Mouse (Mus musculus) embryo, embryonic 11.5 days (tissue): ENCODE measurements around the gene Kif13a.
A peak's percentile ranks its signal among the peaks of the same experiment; 100 is the strongest.

Source experiments
- DNase-seq: peaks from one replicate; pipeline ENCODE4 v3.0.0-alpha.2; 2012; ENCODE audit warnings: low read depth, low spot score

Kif13a gene

DNA sequence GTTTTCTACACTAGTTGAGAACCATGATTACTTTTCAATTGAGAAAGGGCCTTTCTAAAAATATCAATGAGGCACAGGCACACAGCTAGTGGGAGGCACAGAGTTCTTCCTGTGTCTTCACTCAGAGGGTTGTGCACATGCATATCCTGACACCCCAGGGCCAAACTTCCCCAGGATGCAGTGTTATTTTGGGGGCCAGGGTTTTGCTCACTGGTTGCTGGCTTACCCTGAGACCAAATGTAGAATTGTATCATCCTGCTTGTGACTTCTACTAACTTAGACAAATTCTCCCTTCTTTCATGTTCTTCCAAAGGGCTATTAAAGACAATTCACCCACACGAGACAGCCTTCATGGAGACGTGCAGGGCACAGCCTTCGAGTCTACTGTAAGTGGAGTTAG is 45.7 kb downstream of the Kif13a start:
- no peak for DNase-seq

DNA sequence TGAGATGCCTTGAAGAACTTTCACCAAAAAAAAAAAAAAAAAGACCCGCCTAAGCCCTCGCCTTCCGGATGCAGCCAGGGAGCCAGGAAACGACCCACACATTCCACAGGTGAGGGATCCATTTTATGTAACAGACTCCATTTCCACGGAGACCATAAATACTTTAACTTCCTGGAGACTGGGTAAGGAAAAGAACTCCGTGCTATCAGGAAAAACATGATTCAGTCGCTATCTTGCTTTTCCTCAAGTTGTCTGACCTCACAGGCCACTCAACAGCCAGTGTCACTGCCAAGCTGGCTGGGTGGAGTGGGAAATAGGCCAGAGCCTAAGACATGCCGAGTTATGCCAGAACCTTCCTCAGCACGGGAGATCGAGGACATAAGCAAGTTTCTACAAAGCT is 46.3 kb downstream of the Kif13a start:
- no peak for DNase-seq

DNA sequence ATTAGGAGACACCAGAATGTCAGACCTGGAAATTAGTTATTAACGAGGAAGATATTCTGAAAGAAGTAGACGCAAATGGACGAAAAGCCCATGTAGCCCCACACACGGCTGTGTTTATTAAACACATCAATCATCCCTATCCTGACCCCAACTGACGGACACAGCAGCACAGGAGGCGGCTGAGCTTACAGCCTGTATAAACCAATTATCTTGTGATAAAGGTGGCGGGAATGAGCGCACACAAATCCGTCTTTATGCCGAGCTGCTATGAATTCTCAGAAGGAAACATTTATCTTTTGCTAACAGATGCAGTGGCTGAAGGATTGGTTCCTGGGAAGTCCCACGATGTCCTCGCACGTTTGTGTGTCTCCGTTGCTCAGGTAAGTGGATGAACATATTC is 48.9 kb downstream of the Kif13a start:
- no peak for DNase-seq

DNA sequence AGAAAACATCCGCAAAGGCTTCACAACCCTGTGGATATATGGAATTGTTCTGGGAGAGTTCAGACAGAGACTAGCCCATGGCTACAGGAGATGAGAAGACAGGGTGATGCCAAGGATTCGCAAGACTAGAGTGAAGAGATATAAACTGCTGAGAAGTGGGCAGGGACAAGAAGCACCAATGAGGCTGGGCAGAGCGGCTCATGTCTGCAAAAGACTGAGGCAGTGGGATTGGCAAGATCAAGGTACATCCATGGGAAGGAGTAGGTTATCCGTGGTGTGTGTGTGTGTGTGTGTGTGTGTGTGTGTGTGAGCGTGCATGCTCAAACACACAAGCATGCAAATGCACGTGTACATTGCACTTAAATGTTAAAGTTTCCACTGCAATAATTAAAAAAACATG is 49.4 kb downstream of the Kif13a start:
- DNase-seq, result no peak

DNA sequence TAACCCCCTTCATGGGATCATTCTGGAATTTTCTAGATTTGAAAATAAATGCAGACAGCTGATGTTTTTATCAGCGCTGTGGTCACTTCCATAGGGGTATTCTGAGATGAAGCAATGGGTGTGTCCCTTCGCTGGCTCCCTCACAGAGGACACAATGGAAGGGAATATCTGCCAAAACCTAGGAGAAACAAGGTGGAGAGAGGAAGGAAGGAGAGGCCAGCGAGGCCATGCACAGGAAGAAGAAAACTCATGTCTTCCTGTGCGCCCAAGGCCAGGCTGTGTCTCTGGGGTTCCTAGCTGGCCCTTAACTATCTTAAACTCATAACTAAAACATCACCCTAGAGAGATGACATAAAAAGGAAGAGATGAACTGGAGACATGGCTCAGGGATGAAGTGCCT is 52.6 kb downstream of the Kif13a start:
- no peak for DNase-seq

DNA sequence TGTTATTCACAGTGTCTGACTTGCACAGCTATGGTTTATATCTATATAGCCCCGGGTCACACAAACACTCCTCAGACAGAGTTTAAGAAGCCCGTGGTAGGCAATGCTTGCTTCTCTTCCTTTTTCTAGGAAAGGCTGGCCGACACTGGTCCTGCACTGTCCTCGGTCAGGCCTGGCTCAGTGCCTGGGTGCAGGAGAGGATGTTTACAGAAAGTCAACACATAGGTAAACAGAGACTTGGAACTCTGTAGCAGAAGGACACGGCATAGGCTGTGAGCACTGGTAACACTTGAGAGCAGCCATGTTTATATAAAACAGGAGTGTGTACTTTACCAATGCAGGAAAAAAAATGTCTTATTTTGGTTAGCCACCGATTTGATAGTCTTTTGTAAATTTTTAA is 54.3 kb downstream of the Kif13a start:
- no peak for DNase-seq

DNA sequence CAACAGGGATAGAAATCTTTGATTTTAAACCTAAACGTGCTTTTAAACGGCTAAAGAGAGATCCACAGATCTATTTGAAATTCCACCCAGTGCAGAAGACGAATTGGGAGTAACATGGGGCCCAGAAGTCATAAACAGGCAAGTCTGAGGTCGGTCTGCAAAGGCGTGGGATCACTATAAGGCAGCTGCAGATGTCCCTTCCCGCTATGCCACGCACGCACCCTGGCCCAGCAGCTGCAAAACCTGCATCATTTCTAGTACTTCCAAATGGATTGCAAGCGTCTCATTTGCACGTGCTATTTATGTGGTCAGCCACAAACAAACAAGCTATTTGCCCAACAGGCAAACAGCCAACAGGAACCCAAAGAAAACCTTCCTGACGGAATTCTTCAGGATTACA is 56.9 kb downstream of the Kif13a start:
- DNase-seq, result no peak

DNA sequence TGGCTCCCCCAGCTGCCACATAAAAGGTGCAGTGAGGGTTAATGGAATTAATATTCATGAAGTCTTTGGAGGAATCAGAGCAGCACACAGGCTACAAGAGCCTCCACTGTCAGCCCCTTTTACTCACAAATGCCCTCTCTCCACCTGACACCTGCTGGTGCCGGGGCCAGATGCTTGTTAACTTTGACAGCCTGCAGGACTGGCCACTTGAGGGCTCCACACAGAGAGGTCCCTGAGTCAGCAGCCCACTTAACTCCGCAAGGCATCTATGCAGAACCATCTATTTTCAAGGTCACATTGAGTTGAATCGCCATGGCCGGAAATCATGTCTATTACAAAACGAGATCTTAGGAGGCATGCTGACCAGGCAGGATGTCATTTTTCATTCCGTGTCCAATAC is 57.5 kb downstream of the Kif13a start:
- no peak for DNase-seq

DNA sequence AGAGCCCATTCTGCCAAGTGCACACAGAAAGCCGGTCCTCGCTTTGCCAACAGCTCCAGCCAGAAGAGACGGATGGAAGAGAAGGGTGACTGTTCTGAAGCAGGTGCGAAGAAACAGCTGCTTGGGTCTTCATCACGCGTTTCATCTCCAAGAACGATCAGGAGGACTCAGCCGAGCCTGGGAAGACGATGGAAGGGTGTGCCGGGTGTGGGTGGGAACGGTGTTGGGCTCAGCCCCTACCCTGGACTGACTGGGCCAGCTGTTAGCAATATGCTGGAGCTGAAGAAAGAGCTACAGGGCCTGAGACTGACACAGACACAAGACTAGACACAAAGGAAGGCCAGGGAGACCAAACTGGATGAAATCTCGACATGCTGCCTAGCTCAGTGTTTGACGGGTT is 60.2 kb downstream of the Kif13a start:
- no peak for DNase-seq

DNA sequence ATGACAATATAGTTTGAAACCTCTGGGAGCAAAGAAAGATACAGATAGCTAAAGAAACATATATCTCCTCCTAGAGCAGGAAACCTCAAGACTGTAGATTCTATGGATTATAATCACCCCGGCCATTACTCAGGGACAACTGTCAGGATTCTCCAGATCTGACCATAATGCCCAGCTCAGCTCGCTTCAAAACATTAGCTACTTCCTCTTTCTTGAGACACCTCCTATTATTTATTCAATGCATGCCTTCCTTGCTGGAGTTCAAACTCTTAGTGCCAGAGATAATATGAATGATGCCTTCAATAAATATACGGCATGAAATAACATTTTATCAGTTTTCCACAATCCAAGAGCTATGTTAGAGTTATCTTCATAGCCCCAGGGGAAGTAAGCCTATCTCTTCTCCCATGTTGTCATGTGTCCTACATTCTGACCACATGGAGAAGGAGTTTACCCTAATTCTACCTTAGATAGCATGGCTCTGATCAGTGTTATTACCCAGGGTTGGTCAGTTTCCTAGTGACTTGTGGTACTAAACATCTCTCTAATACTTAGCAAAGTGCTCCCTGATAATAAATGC is 66.4 kb downstream of the Kif13a start:
- no peak for DNase-seq

DNA sequence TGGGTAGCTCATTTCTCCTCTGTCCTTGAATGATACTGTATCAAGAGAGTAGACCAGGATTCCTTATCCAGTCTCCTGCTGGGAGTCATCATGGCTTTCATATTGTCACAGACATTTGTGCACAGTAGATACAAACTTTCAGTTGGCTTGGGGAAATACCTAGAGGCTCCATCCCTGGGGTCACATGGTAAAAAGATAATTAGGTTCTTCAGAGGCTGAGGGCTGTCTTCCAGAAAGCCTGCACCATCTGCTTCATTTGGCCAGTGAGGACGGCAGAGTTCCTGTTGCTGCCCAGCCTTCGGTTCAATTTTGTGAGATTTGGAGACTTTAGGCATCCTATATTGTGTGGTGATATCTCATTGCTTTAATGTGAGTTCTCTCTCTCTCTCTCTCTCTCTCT is 69.8 kb downstream of the Kif13a start:
- DNase-seq, result no peak

DNA sequence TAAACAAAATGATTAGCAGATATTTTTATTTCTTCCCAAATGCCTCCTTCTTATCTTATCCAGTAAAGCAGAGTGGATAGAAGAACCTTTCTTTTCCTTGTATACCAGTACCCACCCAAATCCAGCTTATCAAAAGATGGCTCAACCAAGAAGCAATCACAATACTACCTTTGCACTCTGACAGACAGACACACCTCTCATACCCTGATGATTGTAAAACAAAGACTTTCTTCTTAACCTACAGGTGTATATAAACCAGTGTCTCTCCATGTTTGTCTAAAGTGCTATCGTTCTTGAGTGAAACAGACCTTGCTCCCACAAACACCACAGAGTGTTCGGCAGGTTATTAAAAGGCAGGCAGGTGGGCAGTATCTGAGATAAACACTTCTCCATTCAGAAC is 70.5 kb downstream of the Kif13a start:
- no peak for DNase-seq

DNA sequence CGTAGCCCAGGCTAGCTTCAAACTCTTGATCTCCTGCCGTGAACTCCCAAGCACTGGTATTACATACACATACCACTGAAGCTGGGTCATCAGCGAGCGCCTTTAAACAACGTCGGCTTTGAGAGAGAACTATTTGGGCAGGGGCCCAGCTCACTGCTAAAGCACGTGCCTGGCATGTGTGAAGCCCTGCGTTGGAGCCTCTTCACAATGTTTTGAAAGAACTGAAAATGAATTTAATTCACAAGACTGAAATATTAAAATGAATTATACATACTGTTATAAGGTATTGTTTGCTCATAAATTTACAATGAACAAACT is 70.9 kb downstream of the Kif13a start:
- DNase-seq, result no peak

DNA sequence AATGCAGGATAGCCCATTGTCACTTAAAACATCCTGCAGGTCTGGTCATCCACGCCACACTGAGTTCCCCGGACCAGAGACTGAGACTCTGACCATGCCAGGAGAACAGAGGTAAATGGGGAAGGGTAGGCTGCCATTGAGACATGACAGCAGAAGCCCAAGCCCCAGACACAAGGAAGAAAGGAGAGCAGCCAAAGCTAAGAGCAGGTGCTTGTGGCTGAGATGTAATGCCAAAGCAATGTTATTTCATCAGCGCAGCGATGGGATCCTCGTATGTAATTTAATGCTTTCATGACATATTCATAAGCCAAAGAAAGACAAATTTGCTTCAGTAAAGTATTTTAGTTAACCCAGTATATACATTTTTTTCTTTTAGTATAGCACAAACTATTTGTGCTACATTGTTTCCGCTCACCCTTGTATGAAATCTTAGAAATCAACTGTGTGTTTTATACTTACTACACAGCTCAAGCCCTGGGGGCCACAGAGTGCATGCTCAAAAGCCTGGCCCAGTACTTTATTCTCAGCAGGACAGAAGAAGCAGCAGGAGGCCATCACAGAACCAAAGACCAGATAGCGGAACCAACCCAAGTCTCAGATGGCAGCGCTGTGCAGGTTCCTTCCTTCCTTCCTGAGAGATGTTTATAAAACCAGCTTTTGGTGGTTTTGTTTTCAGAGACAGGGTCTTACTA is 71.4 kb downstream of the Kif13a start:
- no peak for DNase-seq

DNA sequence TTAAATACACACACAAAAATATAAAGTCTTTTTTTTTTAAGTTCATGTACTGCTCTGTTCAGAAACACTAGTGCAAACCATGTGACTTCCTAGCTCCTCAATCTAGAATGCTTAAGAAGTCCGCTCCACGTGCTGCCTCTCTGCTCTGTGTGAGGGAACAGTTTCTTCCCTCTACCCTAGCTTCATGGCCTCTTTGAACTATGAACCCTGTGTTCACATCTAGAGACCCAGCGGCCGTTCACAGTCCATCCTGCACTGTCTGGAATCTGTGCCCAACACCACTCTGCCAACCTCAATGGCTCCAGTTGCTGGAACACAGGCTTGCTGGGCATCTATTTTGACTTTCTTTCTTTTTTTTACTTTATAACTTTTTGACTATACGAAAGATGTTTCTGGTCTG is 75.2 kb downstream of the Kif13a start:
- no peak for DNase-seq

DNA sequence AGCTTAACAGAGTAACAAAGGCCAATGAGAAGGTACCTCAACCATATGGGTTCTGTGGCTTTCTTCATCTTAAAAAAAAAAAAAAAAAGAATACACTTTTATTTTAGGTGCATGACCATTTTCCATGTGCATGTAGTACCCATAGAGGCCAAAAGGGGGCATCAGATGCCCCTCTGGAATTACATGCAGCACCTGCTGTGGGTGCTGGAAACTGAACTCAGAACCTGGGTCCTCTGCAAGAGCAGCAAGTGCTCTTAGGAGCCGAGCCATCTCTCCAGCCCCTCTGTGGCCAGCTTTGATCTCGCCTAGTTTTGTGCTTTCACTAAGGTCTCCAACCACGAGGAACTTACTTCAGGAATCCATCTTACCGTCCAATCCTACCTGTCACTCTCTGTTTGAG is 77.2 kb downstream of the Kif13a start:
- no peak for DNase-seq

DNA sequence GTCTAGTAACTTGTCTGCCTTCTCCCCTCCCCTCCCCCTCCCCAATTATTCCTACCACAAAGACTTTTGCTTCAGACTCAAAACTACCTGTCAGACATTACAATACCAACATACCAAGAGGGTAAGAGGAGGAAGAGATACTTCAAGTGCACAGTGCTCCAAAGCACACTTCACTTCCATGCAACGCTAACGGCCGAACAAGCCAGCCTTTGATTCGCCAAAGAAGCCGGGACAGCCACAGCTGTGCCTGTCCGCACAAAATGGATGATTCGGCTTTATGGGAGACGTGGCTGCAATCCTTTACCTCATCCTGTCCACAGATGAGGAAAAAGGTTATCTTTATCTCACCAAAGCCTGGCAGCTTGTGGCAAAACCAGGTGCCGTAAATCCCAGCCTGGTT is 84.2 kb downstream of the Kif13a start:
- no peak for DNase-seq

DNA sequence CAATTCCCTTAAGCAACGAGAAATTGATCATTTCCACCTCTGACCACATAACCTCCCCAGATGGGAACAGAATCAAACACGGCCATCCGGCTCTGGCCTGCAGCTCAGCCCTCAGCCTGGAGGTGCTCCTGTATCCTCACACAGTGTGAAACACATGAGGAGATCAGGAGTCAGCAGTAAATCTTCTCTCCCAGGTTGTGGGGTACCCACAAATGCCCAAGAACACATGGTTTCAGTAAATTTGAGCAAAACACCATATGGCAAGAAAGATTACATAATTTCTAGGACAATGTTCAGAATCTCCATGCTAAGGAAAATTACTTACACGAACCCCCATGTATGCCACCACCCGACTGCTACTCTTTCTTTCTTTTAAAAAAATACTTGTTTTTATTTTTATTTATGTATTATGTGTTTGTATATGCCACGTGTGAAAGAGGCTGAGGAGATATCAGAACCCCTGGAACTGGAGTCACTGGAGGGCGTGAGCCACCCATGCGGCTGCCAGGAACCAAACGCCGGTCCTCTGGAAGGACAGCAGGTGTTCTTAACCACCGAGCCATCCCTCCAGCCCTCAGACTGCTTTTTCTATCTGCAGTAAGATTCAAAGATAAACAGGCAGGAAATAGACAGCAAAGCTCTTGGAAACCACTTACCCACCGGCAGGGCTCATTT is 85.0 kb downstream of the Kif13a start:
- DNase-seq, result no peak

DNA sequence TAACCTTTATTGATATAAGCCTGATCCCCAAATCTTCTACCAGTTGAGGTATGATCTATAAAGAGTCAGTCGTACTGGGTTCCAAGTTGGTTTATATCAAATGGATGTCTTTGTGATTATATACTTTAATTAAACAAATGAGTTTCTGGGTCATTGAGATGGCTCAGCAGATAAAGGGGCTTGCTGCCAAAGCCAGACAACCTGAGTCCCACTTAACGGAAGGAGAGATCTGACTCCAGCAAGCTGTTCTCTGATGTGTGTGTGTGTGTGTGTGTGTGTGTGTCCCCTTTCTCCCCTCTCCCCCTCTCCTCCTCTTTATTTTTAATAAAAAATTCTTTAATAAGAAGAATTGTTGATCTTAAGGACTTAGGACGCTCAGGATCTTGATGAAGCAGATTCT is 86.0 kb downstream of the Kif13a start:
- DNase-seq, result no peak

DNA sequence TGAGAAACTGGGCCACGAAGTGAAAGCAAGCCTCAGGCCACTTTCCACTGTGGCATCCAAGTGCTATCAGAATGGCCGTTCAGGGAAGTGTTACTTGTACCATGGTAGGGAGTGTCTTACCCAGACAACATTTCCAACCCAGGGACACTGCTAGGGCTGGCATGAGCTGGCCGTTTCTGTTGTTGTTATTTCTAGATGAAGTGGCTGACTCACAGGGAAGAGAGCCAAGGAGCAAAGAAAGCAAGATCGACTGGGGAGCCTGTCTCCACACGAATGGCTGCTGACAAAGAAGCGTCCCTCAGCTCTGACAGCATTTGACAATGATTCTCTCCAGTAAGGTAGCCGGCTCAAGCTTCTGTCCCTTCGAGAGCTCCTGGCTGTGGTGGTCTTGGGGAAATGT is 87.5 kb downstream of the Kif13a start:
- no peak for DNase-seq

DNA sequence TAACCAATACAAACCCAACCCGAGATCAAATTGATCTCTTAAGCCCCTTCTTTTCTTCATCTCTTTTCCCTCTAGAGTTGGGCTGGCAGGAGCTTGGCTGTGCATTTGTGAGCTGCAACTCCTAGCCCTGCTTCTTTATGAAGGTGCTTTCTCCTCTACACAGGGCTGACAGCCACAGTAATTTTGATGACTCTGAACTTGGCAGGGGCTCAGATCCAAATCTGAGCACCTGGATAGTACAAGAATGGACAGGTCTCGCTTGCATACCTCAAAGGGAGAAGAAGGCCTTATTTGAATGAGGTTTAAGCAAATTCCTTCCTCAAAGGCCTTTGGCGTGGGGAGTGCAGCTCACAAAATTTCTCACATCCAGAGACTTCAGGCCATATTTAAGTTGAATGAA is 88.0 kb downstream of the Kif13a start:
- no peak for DNase-seq

DNA sequence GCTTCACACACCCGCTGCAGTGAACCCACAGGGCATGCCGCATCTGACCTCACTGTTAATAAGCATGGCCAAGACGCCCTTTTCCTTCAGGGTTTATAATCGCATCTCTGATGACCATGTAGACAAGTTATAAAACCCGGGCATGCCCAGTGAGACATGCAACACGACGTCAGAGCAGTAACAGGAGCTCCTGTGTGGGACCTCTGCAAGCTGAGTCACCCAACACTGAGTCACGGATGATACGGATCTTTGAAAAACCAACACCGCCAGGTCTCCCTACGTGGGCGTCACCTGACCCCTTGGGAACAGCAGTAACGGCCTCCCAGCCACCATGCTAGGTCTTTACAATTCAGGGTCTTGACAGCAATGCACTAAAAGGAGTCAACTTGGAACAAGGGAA is 89.0 kb downstream of the Kif13a start:
- no peak for DNase-seq

DNA sequence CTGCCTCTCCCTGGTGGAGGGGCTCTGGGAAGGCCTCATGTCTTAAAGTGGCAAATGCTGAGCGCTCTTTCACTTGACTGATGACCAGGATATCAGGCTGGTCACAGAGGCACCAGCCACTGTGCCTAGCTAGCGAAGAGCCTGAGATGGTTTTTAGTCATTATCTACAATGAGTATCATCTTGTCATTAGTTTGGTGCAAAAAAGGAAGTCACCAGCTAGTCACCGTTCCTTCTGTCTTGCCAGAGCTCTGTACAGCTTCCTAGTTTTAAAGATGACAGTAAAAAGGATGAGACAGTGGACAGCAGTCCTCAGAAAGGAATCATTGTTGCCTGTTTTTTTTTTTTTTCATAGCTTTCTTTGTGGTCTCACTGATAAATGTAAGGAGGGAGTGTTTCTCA is 90.4 kb downstream of the Kif13a start:
- no peak for DNase-seq

DNA sequence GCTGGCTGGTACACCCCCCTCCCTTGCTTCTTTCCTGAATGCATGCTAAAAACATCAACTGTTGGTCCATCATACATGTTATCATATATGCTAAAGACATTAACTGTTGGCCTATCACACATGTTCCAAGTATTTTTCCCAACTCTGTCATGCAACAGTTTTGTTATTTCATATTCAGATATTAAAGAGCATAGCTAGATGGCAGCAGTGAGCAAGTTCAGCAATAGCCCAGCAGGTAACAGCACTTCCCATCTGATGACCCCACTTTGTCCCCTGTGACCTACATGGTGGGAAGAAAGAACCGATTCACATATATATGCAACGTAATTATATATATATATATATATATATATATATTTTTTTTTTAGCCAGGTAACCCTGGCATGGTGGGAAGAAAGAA is 91.1 kb downstream of the Kif13a start:
- DNase-seq, result peak; percentile 14
